Mouse (Mus musculus) ES-E14 (cell line): ENCODE data around the gene Chst15. TPM values are rescaled to one million over a fixed set of nuclear protein-coding genes. Genes with fewer than 3 reads are reported as not detected.

Experiments
- DNase-seq: peaks from one replicate; pipeline ENCODE4 v3.0.0-alpha.2; 2013; ENCODE audit warnings: low read depth, low spot score
- H3K27ac ChIP-seq: 2 replicates; pipeline ENCODE4 v1.5.1; 2012; ENCODE audit warnings: low read depth, mild to moderate bottlenecking, low read length, moderate library complexity, mixed read lengths; ENCODE audit not compliant: poor library complexity, insufficient read depth, severe bottlenecking
- H3K36me3 ChIP-seq: 2 replicates; pipeline ENCODE4 v1.6.1; 2012; ENCODE audit warnings: mild to moderate bottlenecking, low read length, moderate library complexity, mixed read lengths; ENCODE audit not compliant: control insufficient read depth, poor library complexity, insufficient read depth, severe bottlenecking
- H3K4me1 ChIP-seq, 2 experiments: fragments of 150-350 bp in 1 of 2; sonication (generic) in 1 of 2; 2 replicates each; pipeline ENCODE4 v1.6.1; 2012; ENCODE audit warnings: low read length in 2 of 2, mild to moderate bottlenecking in 1 of 2, mixed read lengths in 1 of 2; ENCODE audit not compliant: control insufficient read depth in 2 of 2, insufficient read depth in 2 of 2, poor library complexity in 1 of 2
- H3K4me3 ChIP-seq, 2 experiments: fragments of 150-350 bp in 1 of 2; sonication (generic) in 1 of 2; 2 replicates each; pipeline ENCODE4 v1.5.1; 2012; ENCODE audit warnings: low read length in 2 of 2, low read depth in 1 of 2, mild to moderate bottlenecking in 1 of 2, mixed read lengths in 1 of 2; ENCODE audit not compliant: insufficient read depth in 1 of 2, poor library complexity in 1 of 2, severe bottlenecking in 1 of 2
- H3K9ac ChIP-seq: 2 replicates; pipeline ENCODE4 v1.6.1; 2012; ENCODE audit warnings: low read depth, mild to moderate bottlenecking, low read length, mixed read lengths; ENCODE audit not compliant: poor library complexity, insufficient read depth, severe bottlenecking
- H3K9me3 ChIP-seq: fragments of 150-350 bp; sonication (generic); 2 replicates; pipeline ENCODE4 v1.6.1; 2012; ENCODE audit warnings: low read depth, mild to moderate bottlenecking, low read length; ENCODE audit not compliant: control insufficient read depth, insufficient read depth
- CHD2 ChIP-seq: IDR thresholded peaks from 2 replicates; pipeline ENCODE4 v1.6.1; 2014; ENCODE audit warnings: mild to moderate bottlenecking, low read depth, low read length, inconsistent platforms
- HCFC1 ChIP-seq: IDR thresholded peaks from 2 replicates; pipeline ENCODE4 v1.6.1; 2012; ENCODE audit warnings: low read length, inconsistent platforms, borderline replicate concordance; ENCODE audit not compliant: insufficient read depth
- MAFK ChIP-seq: IDR thresholded peaks from 2 replicates; pipeline ENCODE4 v1.6.1; 2014; ENCODE audit warnings: mild to moderate bottlenecking, low read depth, low read length, inconsistent platforms; ENCODE audit not compliant: insufficient read depth
- ZC3H11A ChIP-seq: IDR thresholded peaks from 2 replicates; pipeline ENCODE4 v1.6.1; 2012; ENCODE audit warnings: low read depth, mild to moderate bottlenecking, inconsistent platforms, low read length, borderline replicate concordance
- ZNF384 ChIP-seq: IDR thresholded peaks from 2 replicates; pipeline ENCODE4 v1.6.1; 2012; ENCODE audit warnings: low read depth, low read length, inconsistent platforms
- in situ Hi-C, 2 experiments: fragments of 600-800 bp; cut with MboI; formaldehyde crosslinking; loops; one replicate each; pipeline ENCODE4 v1.15.1; 2025; ENCODE audit warnings: low sequenced_read_pairs in 2 of 2, inconsistent platforms in 1 of 2; ENCODE audit not compliant: unreplicated experiment in 2 of 2
- total RNA-seq: library from RNA; depleted of rRNA; stranded (reverse); fragments of 300-350 nt; gene quantifications from 2 replicates; pipeline ENCODE4 v1.2.3, GENCODE M21; 2012

Gene Chst15
- total RNA-seq, 1 experiment = 8.4 TPM

- no peak overlapping the region for H3K9ac ChIP-seq
- H3K4me1 ChIP-seq = no peaks in the 10 kb centered on the region
- TF ChIP-seq CHD2 (no peak), ZNF384 (no peak), ZC3H11A (no peak)
- no peak overlapping the region for H3K4me3 ChIP-seq
- no peaks in the 10 kb centered on the region for H3K9me3 ChIP-seq
- no peaks in the 10 kb centered on the region for H3K36me3 ChIP-seq
- no peak overlapping the region for H3K27ac ChIP-seq
- in situ Hi-C loops = no loop called here
- no peak for DNase-seq
Observed at GRCm38 (mm10) chr7:132306671-132307412, 10.2 kb downstream of the Chst15 start.

GRCm38 (mm10) chr7:132305492-132306375 lies 11.3 kb downstream of the Chst15 start:
- Histone ChIP-seq H3K36me3 (no peaks in the 10 kb centered on the region), H3K4me3 (no peak overlapping the region), H3K9ac (no peak overlapping the region), H3K4me1 (no peaks in the 10 kb centered on the region), H3K27ac (no peak overlapping the region), H3K9me3 (no peaks in the 10 kb centered on the region)
- in situ Hi-C loops = no loop called here
- no peak for TF ChIP-seq CHD2
- TF ChIP-seq ZNF384 = no peak
- no peak for TF ChIP-seq MAFK
- no peak for TF ChIP-seq HCFC1
- TF ChIP-seq ZC3H11A = no peak
- no peak for DNase-seq

GRCm38 (mm10) chr7:132304424-132305085 lies 12.5 kb downstream of the Chst15 start:
- Histone ChIP-seq H3K9me3 (no peaks in the 10 kb centered on the region), H3K27ac (no peak overlapping the region), H3K4me1 (no peaks in the 10 kb centered on the region), H3K9ac (no peak overlapping the region), H3K36me3 (no peaks in the 10 kb centered on the region), H3K4me3 (no peak overlapping the region)
- in situ Hi-C loops = no loop called here
- TF ChIP-seq ZC3H11A = no peak
- no peak for TF ChIP-seq ZNF384
- no peak for TF ChIP-seq HCFC1
- TF ChIP-seq CHD2 = no peak
- TF ChIP-seq MAFK = no peak
- DNase-seq = no peak

GRCm38 (mm10) chr7:132303988-132304387 lies 13.0 kb downstream of the Chst15 start:
- Histone ChIP-seq H3K4me1 (no peaks in the 10 kb centered on the region), H3K9ac (no peak overlapping the region), H3K4me3 (no peak overlapping the region), H3K9me3 (no peaks in the 10 kb centered on the region), H3K36me3 (no peaks in the 10 kb centered on the region), H3K27ac (no peak overlapping the region)
- in situ Hi-C loops = no loop called here
- no peak for DNase-seq
- TF ChIP-seq HCFC1 = no peak
- TF ChIP-seq CHD2 = no peak
- no peak for TF ChIP-seq MAFK
- no peak for TF ChIP-seq ZC3H11A
- no peak for TF ChIP-seq ZNF384
